Mouse (Mus musculus) CD4-positive naive resting alpha-beta T cell, adult 76 days (primary cell): ENCODE data around the gene Ndc80. TPM values are rescaled to one million over a fixed set of nuclear protein-coding genes. Genes with fewer than 3 reads are reported as not detected.

ENCODE experiments used
- total RNA-seq: library from RNA; stranded (reverse); gene quantifications from one replicate; pipeline ENCODE4 v1.2.4, GENCODE M21; 2023

Gene Ndc80
- 20.1 TPM for total RNA-seq

GRCm38 (mm10) chr17:71526711-71527564 lies at the start of gene Ndc80:
Gene Ndc80, minus strand, starts transcription at chr17:71526857.

DNA sequence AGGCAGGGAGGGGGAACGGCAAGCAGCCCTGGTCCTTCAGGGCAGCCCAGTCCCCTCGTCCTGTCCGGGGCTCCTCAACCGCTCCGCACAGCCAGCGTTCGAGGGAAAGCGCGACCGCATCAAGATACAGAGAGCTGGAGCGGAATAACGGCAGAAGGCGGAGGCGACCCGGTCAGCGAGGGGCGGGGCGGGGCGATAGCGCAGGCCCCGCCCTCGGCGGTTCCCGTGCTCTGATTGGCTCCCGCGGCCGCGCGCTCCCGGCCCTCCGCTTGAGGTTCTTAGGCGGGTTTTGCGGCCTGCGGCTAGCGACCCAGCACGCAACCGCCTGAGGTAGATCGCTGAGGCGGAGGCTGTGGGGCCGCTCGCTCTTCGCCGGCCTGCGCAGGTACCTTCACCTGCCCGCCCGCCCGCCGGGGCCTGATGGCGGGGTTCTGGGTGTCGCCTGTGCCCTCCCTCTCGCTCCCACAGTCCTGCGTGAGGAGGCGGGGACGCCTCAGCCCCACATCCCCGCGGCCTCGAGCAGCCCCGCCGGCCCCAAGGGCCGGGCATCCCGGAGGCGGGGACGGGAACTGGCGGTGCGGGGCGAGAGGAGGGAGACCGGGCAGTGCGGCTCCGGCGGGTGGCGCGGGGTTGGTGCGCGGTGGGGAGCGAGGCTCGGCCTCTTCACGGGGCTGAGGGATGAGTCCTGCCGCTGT lies 25.2 kb upstream of the Ndc80 start, which contains the start of gene Spdya:
Gene Spdya (plus strand): TSS at position 305 of the 695 bp plus-strand sequence.

GRCm38 (mm10) chr17:71474762-71475704 lies 51.6 kb downstream of the Ndc80 start, which contains the start of gene Smchd1:
Gene Smchd1, minus strand, starts transcription at chr17:71475343.

GRCm38 (mm10) chr17:71459818-71460217 lies 66.8 kb downstream of the Ndc80 start, which contains the start of gene Gm4707:
Gene Gm4707, minus strand, starts transcription at chr17:71459918.

Other genes starting within 250 kb of the Ndc80 start
- gene Emilin2, start 214.9 kb downstream of the Ndc80 start, total RNA-seq = 3.6 TPM
- 56.8 TPM for gene Gm4707, start 66.9 kb downstream of the Ndc80 start, total RNA-seq
- gene Smchd1, start 51.5 kb downstream of the Ndc80 start, total RNA-seq = 259 TPM
- gene Spdya, start 25.2 kb upstream of the Ndc80 start, total RNA-seq = not detected
- 194 TPM for gene Wdr43, start 89.0 kb upstream of the Ndc80 start, total RNA-seq
- gene Togaram2, start 146.4 kb upstream of the Ndc80 start, total RNA-seq = not detected
- gene Pcare, start 226.0 kb upstream of the Ndc80 start, total RNA-seq = not detected
- gene Clip4, start 241.6 kb upstream of the Ndc80 start, total RNA-seq = not detected